Mouse (Mus musculus) ES-E14 (cell line): ENCODE results near the gene Nr2c1.

ENCODE experiments used
- CHD2 ChIP-seq: IDR thresholded peaks from 2 replicates; pipeline ENCODE4 v1.6.1; 2014; ENCODE audit warnings: mild to moderate bottlenecking, low read depth, low read length, inconsistent platforms
- HCFC1 ChIP-seq: IDR thresholded peaks from 2 replicates; pipeline ENCODE4 v1.6.1; 2012; ENCODE audit warnings: low read length, inconsistent platforms, borderline replicate concordance; ENCODE audit not compliant: insufficient read depth
- MAFK ChIP-seq: IDR thresholded peaks from 2 replicates; pipeline ENCODE4 v1.6.1; 2014; ENCODE audit warnings: mild to moderate bottlenecking, low read depth, low read length, inconsistent platforms; ENCODE audit not compliant: insufficient read depth
- ZNF384 ChIP-seq: IDR thresholded peaks from 2 replicates; pipeline ENCODE4 v1.6.1; 2012; ENCODE audit warnings: low read depth, low read length, inconsistent platforms

DNA sequence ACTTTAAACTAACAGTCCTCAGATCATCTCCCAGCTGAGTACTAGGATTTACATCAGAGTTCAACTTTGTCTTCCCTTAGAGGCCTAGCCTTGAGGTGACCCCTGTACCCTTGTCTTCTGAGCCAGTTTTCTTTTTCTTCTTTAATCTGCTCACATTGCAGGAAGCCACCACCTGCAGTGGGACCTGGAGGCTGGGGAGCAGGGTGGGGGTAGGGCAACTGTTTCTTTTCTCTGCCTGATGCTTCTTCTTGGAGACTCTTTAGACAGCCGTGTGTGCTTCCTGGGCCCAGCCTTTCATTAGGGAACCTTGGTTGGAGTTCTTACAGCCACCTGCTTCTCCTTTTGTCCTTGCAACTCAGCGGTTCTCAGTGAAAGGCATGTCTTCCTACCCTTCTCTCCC lies 93.5 kb downstream of the Nr2c1 start:
- TF ChIP-seq CHD2, result no peak
- TF ChIP-seq HCFC1, result no peak
- TF ChIP-seq ZNF384, result no peak
- TF ChIP-seq MAFK, result no peak
